In genomic region chr3:68633577-68633976, GRCm38 (mm10) we compare ENCODE assay signal across 28 mouse cellular contexts. TPM values are rescaled to one million over a fixed set of nuclear protein-coding genes. Genes with fewer than 3 reads are reported as not detected.
DNase-seq lines count a peak whose midpoint lies in the region; ATAC-seq and TF ChIP-seq lines count a peak whose summit lies in the region.
"Had no signal": no experiment of that assay in that cellular context is flagged by ENCODE, and none has a peak within 500 bp of the region (broad histone marks: within the 10 kb centered on the region; RNA-seq: fewer than 3 reads in every experiment).

No protein-coding gene starts in this region.

- 84% methylated on average over 4 of the region's 4 CpGs for WGBS in lung, postnatal 0 days

- TF ChIP-seq EP300 in lung, postnatal 0 days (IDR thresholded peaks at IDR 0.05), result no peak

- ATAC-seq in megakaryocyte, adult 5-6 weeks (ENCODE audit: poor library complexity, severe bottlenecking), result peak; percentile 81
- peak; percentile 42; the same call in 1 of the 2 replicates for ATAC-seq in neutrophil, adult 5-6 weeks (ENCODE audit: extremely low read depth, insufficient number of reproducible peaks, low FRiP score, poor library complexity, severe bottlenecking)
- no peak for ATAC-seq in lung, postnatal 0 days
- ATAC-seq: activated CD4-positive, CD25-positive, alpha-beta regulatory T cell, adult 4 months; CD4-positive, CD25-positive, alpha-beta regulatory T cell, adult 4 months; forebrain, embryonic 14.5 days had no signal

- H3K4me2 ChIP-seq in lung, postnatal 0 days (replicated peaks; ENCODE audit: low read depth, low read length), result no peak overlapping the region
- H3K4me2 ChIP-seq: embryonic facial prominence, embryonic 12.5 days; embryonic facial prominence, embryonic 15.5 days; heart, embryonic 12.5 days; heart, embryonic 15.5 days; hindbrain, embryonic 12.5 days; hindbrain, embryonic 15.5 days had no signal

- H3K9ac ChIP-seq in lung, postnatal 0 days (replicated peaks; ENCODE audit: low read depth), result no peak overlapping the region
- H3K9ac ChIP-seq: embryonic facial prominence, embryonic 12.5 days; embryonic facial prominence, embryonic 15.5 days; forebrain, postnatal 0 days; heart, embryonic 12.5 days; heart, embryonic 15.5 days; hindbrain, embryonic 12.5 days; hindbrain, embryonic 15.5 days had no signal

- H3K36me3 ChIP-seq in lung, postnatal 0 days (ENCODE audit: insufficient read depth, low read length), result no peaks in the 10 kb centered on the region
- H3K36me3 ChIP-seq: embryonic facial prominence, embryonic 12.5 days; embryonic facial prominence, embryonic 15.5 days; heart, embryonic 15.5 days; hindbrain, embryonic 12.5 days; hindbrain, embryonic 15.5 days had no signal

- no peak for TF ChIP-seq CTCF in lung, postnatal 0 days (IDR thresholded peaks at IDR 0.05)

- DNase-seq in heart, adult 11 months, result peak; percentile 8
- no peak for DNase-seq in heart, postnatal 10 days
- DNase-seq in frontal cortex, postnatal 36 days (ENCODE audit: low spot score in 2 of 2), result no peak
- DNase-seq in urinary bladder, postnatal 14 days (ENCODE audit: low spot score), result no peak
- DNase-seq in lung, postnatal 0 days (ENCODE audit: low spot score), result no peak
- DNase-seq: adrenal gland, adult 8-10 months; adrenal gland, postnatal 25 days; cerebellum, adult 11-12 months; cerebellum, adult 8-10 months; cerebellum, postnatal 14 days; forebrain, postnatal 0 days; gastrocnemius, postnatal 25 days; heart, postnatal 14 days had no signal

- H3K4me1 ChIP-seq in lung, postnatal 0 days (ENCODE audit: insufficient read depth, low read depth, low read length), result no peaks in the 10 kb centered on the region
- H3K4me1 ChIP-seq: embryonic facial prominence, embryonic 12.5 days; embryonic facial prominence, embryonic 15.5 days; hindbrain, embryonic 15.5 days had no signal

- no peak overlapping the region for H3K4me3 ChIP-seq in lung, postnatal 0 days (ENCODE audit: low read depth, low read length)
- H3K4me3 ChIP-seq: embryonic facial prominence, embryonic 12.5 days; embryonic facial prominence, embryonic 15.5 days; heart, embryonic 12.5 days; heart, embryonic 15.5 days; hindbrain, embryonic 12.5 days; hindbrain, embryonic 15.5 days had no signal

- H3K27me3 ChIP-seq in lung, postnatal 0 days (replicated peaks; ENCODE audit: insufficient read depth, low read length), result no peaks in the 10 kb centered on the region
- H3K27me3 ChIP-seq: embryonic facial prominence, embryonic 12.5 days; embryonic facial prominence, embryonic 15.5 days; heart, embryonic 12.5 days; heart, embryonic 15.5 days; hindbrain, embryonic 12.5 days; hindbrain, embryonic 15.5 days had no signal

- no peaks in the 10 kb centered on the region for H3K9me3 ChIP-seq in lung, postnatal 0 days (ENCODE audit: low read length)
- H3K9me3 ChIP-seq: embryonic facial prominence, embryonic 12.5 days; embryonic facial prominence, embryonic 15.5 days; heart, embryonic 12.5 days; heart, embryonic 15.5 days; hindbrain, embryonic 12.5 days; hindbrain, embryonic 15.5 days had no signal

- intact Hi-C loops in heart, postnatal 10 days (cut with DNase I), result no loop called here

- no peak overlapping the region for H3K27ac ChIP-seq in lung, postnatal 0 days (ENCODE audit: low read length)
- H3K27ac ChIP-seq: embryonic facial prominence, embryonic 12.5 days; embryonic facial prominence, embryonic 15.5 days; heart, embryonic 15.5 days; hindbrain, embryonic 12.5 days; hindbrain, embryonic 15.5 days had no signal

RNA-seq across cellular contexts. Expression of gene Il12a, which starts 56.9 kb away (rescaled TPM):
- under 1 TPM in 1 of 2 experiments, not detected in 1; 0.20 TPM for total RNA-seq in heart, postnatal 10 days (2021)
- total RNA-seq in megakaryocyte, adult 5-6 weeks (2015), result 1.1 and 1.9 TPM in 2 replicates
- total RNA-seq in megakaryocyte, adult 5-6 weeks (2017), result 3.1 and 7.6 TPM in 2 replicates
- total RNA-seq in neutrophil, adult 5-6 weeks (2017), result 26.9 and 34.1 TPM in 2 replicates
- polyA plus RNA-seq in lung, postnatal 0 days (2015; fragmentation: Nextera tagmentation; extraction: Ambion mirVana), result 1.4 TPM in 2 replicates
- total RNA-seq: forebrain, postnatal 0 days; MEL had no signal
- polyA plus RNA-seq: activated CD4-positive, CD25-positive, alpha-beta regulatory T cell, adult 4 months; brain, embryonic 14.5 days; forebrain, postnatal 0 days; gonadal fat pad, adult 2 months; heart, embryonic 15.5 days; hindbrain, embryonic 12.5 days; intestine, embryonic 14.5 days had no signal
